Mouse (Mus musculus): ENCODE results near the gene Ranbp3. TPM values are rescaled to one million over a fixed set of nuclear protein-coding genes. Genes with fewer than 3 reads are reported as not detected.
A peak's percentile ranks its signal among the peaks of the same experiment; 100 is the strongest.

The Ranbp3 gene
- polyA plus RNA-seq, 1 experiment from 2014 or later, result 28.8 TPM

GRCm38 (mm10) chr17:56717363-56718058, 44.4 kb downstream of the Ranbp3 start, which contains the start of the genes Ndufa11 and Vmac:
TSS of gene Ndufa11 (plus strand) at chr17:56717767.
TSS of gene Vmac (minus strand) at chr17:56718022.
- 0 out of 2 replicates have a peak, but pooled peaks cover 4% of the 10 kb centered on the region for H3K4me1 ChIP-seq (replicated peaks; ENCODE audit: control insufficient read depth, insufficient read depth, low read length)
- H3K27me3 ChIP-seq (replicated peaks; ENCODE audit: control insufficient read depth, insufficient read depth, low read length), result no peaks in the 10 kb centered on the region
- H3K9ac ChIP-seq (ENCODE audit: low read depth, low read length), result peak within 1 kb of the TSS; percentile 95
- TF ChIP-seq CTCF (IDR thresholded peaks at IDR 0.05; ENCODE audit: low read depth), result no peak
- H3K4me2 ChIP-seq (replicated peaks; ENCODE audit: low read depth), result peak within 1 kb of the TSS; percentile 72
- peak; percentile 75 for ATAC-seq
- H3K4me3 ChIP-seq (ENCODE audit: low read depth, low read length), result peak within 1 kb of the TSS; percentile 89
- WGBS, result under 1% methylated on average over 59 of the region's 59 CpGs
- H3K9me3 ChIP-seq (ENCODE audit: control insufficient read depth), result no peaks in the 10 kb centered on the region
- H3K27ac ChIP-seq (ENCODE audit: low read depth, low read length), result peak within 1 kb of the TSS; percentile 76
- peaks cover 23% of the 10 kb centered on the region; the same call in 1 of the 2 replicates for H3K36me3 ChIP-seq (ENCODE audit: control insufficient read depth, insufficient read depth)

GRCm38 (mm10) chr17:56722441-56722840, 49.3 kb downstream of the Ranbp3 start:
- no peaks in the 10 kb centered on the region for H3K9me3 ChIP-seq (ENCODE audit: control insufficient read depth)
- peaks cover 32% of the 10 kb centered on the region for H3K36me3 ChIP-seq (ENCODE audit: control insufficient read depth, insufficient read depth)
- no peak overlapping the region for H3K4me2 ChIP-seq (replicated peaks; ENCODE audit: low read depth)
- H3K4me3 ChIP-seq (ENCODE audit: low read depth, low read length), result no peak overlapping the region
- no peaks in the 10 kb centered on the region for H3K27me3 ChIP-seq (replicated peaks; ENCODE audit: control insufficient read depth, insufficient read depth, low read length)
- no peak for ATAC-seq
- 47% methylated on average over 5 of the region's 5 CpGs for WGBS
- H3K27ac ChIP-seq (ENCODE audit: low read depth, low read length), result no peak overlapping the region
- peaks cover 3% of the 10 kb centered on the region; the same call in 1 of the 2 replicates for H3K4me1 ChIP-seq (replicated peaks; ENCODE audit: control insufficient read depth, insufficient read depth, low read length)
- no peak overlapping the region for H3K9ac ChIP-seq (ENCODE audit: low read depth, low read length)
- no peak for TF ChIP-seq CTCF (IDR thresholded peaks at IDR 0.05; ENCODE audit: low read depth)

- peak; percentile 49 for TF ChIP-seq CTCF (IDR thresholded peaks at IDR 0.05; ENCODE audit: low read depth)
- Histone ChIP-seq H3K4me2 (replicated peaks; ENCODE audit: low read depth) (no peak overlapping the region), H3K4me3 (ENCODE audit: low read depth, low read length) (no peak overlapping the region), H3K36me3 (ENCODE audit: control insufficient read depth, insufficient read depth) (peaks cover 32% of the 10 kb centered on the region), H3K9ac (ENCODE audit: low read depth, low read length) (no peak overlapping the region), H3K27ac (ENCODE audit: low read depth, low read length) (no peak overlapping the region), H3K27me3 (replicated peaks; ENCODE audit: control insufficient read depth, insufficient read depth, low read length) (no peaks in the 10 kb centered on the region), H3K9me3 (ENCODE audit: control insufficient read depth) (no peaks in the 10 kb centered on the region), H3K4me1 (replicated peaks; ENCODE audit: control insufficient read depth, insufficient read depth, low read length) (peaks cover 9% of the 10 kb centered on the region)
- ATAC-seq, result no peak
- 67% methylated on average over 11 of the region's 11 CpGs for WGBS
Measured at GRCm38 (mm10) chr17:56723419-56724161, 50.5 kb downstream of the Ranbp3 start.

- 0 out of 2 replicates have a peak, but pooled peaks have one; percentile 20 for ATAC-seq
- Histone ChIP-seq H3K36me3 (ENCODE audit: control insufficient read depth, insufficient read depth) (peaks cover 18% of the 10 kb centered on the region), H3K27ac (ENCODE audit: low read depth, low read length) (no peak overlapping the region), H3K27me3 (replicated peaks; ENCODE audit: control insufficient read depth, insufficient read depth, low read length) (no peaks in the 10 kb centered on the region), H3K4me3 (ENCODE audit: low read depth, low read length) (no peak overlapping the region), H3K4me2 (replicated peaks; ENCODE audit: low read depth) (peak overlapping the region; percentile 46; the same call in 1 of the 2 replicates), H3K9ac (ENCODE audit: low read depth, low read length) (0 out of 2 replicates have a peak overlapping the region, but pooled peaks have one; percentile 3), H3K4me1 (replicated peaks; ENCODE audit: control insufficient read depth, insufficient read depth, low read length) (peaks cover 9% of the 10 kb centered on the region), H3K9me3 (ENCODE audit: control insufficient read depth) (no peaks in the 10 kb centered on the region)
- TF ChIP-seq CTCF (IDR thresholded peaks at IDR 0.05; ENCODE audit: low read depth), result no peak
- 12% methylated on average over 7 of the region's 7 CpGs for WGBS
Measured at GRCm38 (mm10) chr17:56727029-56727649, 54.0 kb downstream of the Ranbp3 start.

GRCm38 (mm10) chr17:56727659-56728058, 54.6 kb downstream of the Ranbp3 start:
- H3K4me1 ChIP-seq (replicated peaks; ENCODE audit: control insufficient read depth, insufficient read depth, low read length), result peaks cover 9% of the 10 kb centered on the region
- 8% methylated on average over 12 of the region's 12 CpGs for WGBS
- peak overlapping the region; percentile 46 for H3K4me2 ChIP-seq (replicated peaks; ENCODE audit: low read depth)
- H3K4me3 ChIP-seq (ENCODE audit: low read depth, low read length), result no peak overlapping the region
- H3K27ac ChIP-seq (ENCODE audit: low read depth, low read length), result no peak overlapping the region
- TF ChIP-seq CTCF (IDR thresholded peaks at IDR 0.05; ENCODE audit: low read depth), result no peak
- peaks cover 13% of the 10 kb centered on the region for H3K36me3 ChIP-seq (ENCODE audit: control insufficient read depth, insufficient read depth)
- 0 out of 2 replicates have a peak overlapping the region, but pooled peaks have one; percentile 3 for H3K9ac ChIP-seq (ENCODE audit: low read depth, low read length)
- no peaks in the 10 kb centered on the region for H3K27me3 ChIP-seq (replicated peaks; ENCODE audit: control insufficient read depth, insufficient read depth, low read length)
- ATAC-seq, result peak; percentile 24; the same call in 1 of the 2 replicates
- H3K9me3 ChIP-seq (ENCODE audit: control insufficient read depth), result no peaks in the 10 kb centered on the region

All from intestine, postnatal 0 days (tissue).